Comparison of ENCODE assay signal across 23 mouse cellular contexts in genomic region chr2:34150560-34150959, GRCm38 (mm10).
DNase-seq lines count a peak whose midpoint lies in the region; ATAC-seq and TF ChIP-seq lines count a peak whose summit lies in the region.
"Had no signal": no experiment of that assay in that cellular context is flagged by ENCODE, and none has a peak within 500 bp of the region (broad histone marks: within the 10 kb centered on the region; RNA-seq: fewer than 3 reads in every experiment).

No protein-coding gene starts in this region.

- peak; percentile 66 for DNase-seq in 3T3-L1 (ENCODE audit: low read depth, low spot score)
- DNase-seq in Muller cell, postnatal 12 days (ENCODE audit: inconsistent ontology term) = peak; percentile 11
- DNase-seq in liver, postnatal 0 days = no peak
- no peak for DNase-seq in layer of hippocampus, postnatal 36 days
- DNase-seq: adrenal gland, adult 8-10 months; adrenal gland, postnatal 36 days; cerebellum, adult 18-20 months; cerebellum, adult 9-10 months; cerebellum, postnatal 14 days; gastrocnemius, postnatal 25 days; heart, adult 18-20 months; heart, postnatal 10 days; heart, postnatal 36 days had no signal

- no peak for TF ChIP-seq POLR2A in ES-Bruce4 (IDR thresholded peaks at IDR 0.05; ENCODE audit: insufficient read depth, low read length)
- no peak for TF ChIP-seq POLR2A in myocyte (IDR thresholded peaks at IDR 0.05; ENCODE audit: insufficient read length, low read depth)

- no peaks in the 10 kb centered on the region for H3K36me3 ChIP-seq in ES-Bruce4 (ENCODE audit: control insufficient read depth, insufficient read depth, low read length, poor library complexity, severe bottlenecking)
- H3K36me3 ChIP-seq in myocyte (ENCODE audit: control insufficient read depth, insufficient read depth) = no peaks in the 10 kb centered on the region
- H3K36me3 ChIP-seq in liver, postnatal 0 days (replicated peaks; ENCODE audit: insufficient read depth, low read length) = no peaks in the 10 kb centered on the region
- H3K36me3 ChIP-seq: forebrain, embryonic 10.5 days; heart, embryonic 12.5 days; heart, embryonic 15.5 days had no signal

- peaks cover 11% of the 10 kb centered on the region for H3K4me1 ChIP-seq in ES-Bruce4 (ENCODE audit: control insufficient read depth, insufficient read depth, low read length)
- peaks cover 8% of the 10 kb centered on the region; the same call in 1 of the 2 replicates for H3K4me1 ChIP-seq in liver, postnatal 0 days (ENCODE audit: insufficient read depth)
- H3K4me1 ChIP-seq: heart, embryonic 12.5 days; heart, embryonic 15.5 days had no signal

- H3ac ChIP-seq in myocyte (ENCODE audit: control insufficient read depth, insufficient read length) = no peak overlapping the region

- ATAC-seq in liver, postnatal 0 days = no peak
- ATAC-seq: activated CD4-positive, CD25-positive, alpha-beta regulatory T cell, adult 4 months; forebrain, embryonic 14.5 days; intestine, postnatal 0 days; Patski had no signal

- H3K27ac ChIP-seq in ES-Bruce4 (ENCODE audit: insufficient read depth, low read length) = no peak overlapping the region
- no peak overlapping the region for H3K27ac ChIP-seq in liver, postnatal 0 days (ENCODE audit: low read depth)
- H3K27ac ChIP-seq: forebrain, embryonic 10.5 days; heart, embryonic 15.5 days; hindbrain, embryonic 14.5 days had no signal

- WGBS in liver, postnatal 0 days (ENCODE audit: insufficient replicate concordance) = 77% methylated on average over 4 of the region's 4 CpGs

- peak; percentile 87 for TF ChIP-seq EP300 in ES-Bruce4 (IDR thresholded peaks at IDR 0.05; ENCODE audit: insufficient read depth, low read depth, low read length)
- TF ChIP-seq EP300 in liver, postnatal 0 days (IDR thresholded peaks at IDR 0.05; ENCODE audit: low read depth) = no peak

- H3K79me2 ChIP-seq in myocyte (ENCODE audit: control insufficient read depth, insufficient read depth) = no peaks in the 10 kb centered on the region

- H3K27me3 ChIP-seq in ES-Bruce4 (ENCODE audit: control insufficient read depth, insufficient read depth, low read length, poor library complexity, severe bottlenecking) = no peaks in the 10 kb centered on the region
- H3K27me3 ChIP-seq in myocyte (ENCODE audit: control insufficient read depth, insufficient read depth, insufficient read length) = no peaks in the 10 kb centered on the region
- no peaks in the 10 kb centered on the region for H3K27me3 ChIP-seq in liver, postnatal 0 days (ENCODE audit: insufficient read depth, low read length)
- H3K27me3 ChIP-seq: heart, embryonic 12.5 days; heart, embryonic 15.5 days had no signal

- H3K4me2 ChIP-seq in myocyte (ENCODE audit: low read depth) = no peak overlapping the region
- no peak overlapping the region for H3K4me2 ChIP-seq in liver, postnatal 0 days (ENCODE audit: low read depth, low read length)
- H3K4me2 ChIP-seq: heart, embryonic 12.5 days; heart, embryonic 15.5 days; hindbrain, embryonic 14.5 days had no signal

- no peak overlapping the region for H3K4me3 ChIP-seq in ES-Bruce4 (ENCODE audit: low read depth, low read length)
- no peak overlapping the region for H3K4me3 ChIP-seq in myocyte
- no peak overlapping the region for H3K4me3 ChIP-seq in liver, postnatal 0 days (ENCODE audit: low read depth, low read length)
- H3K4me3 ChIP-seq: forebrain, embryonic 10.5 days; heart, embryonic 12.5 days; heart, embryonic 15.5 days had no signal

- TF ChIP-seq CTCF in ES-Bruce4 (IDR thresholded peaks at IDR 0.05; ENCODE audit: low read depth, low read length) = no peak
- no peak for TF ChIP-seq CTCF in liver, postnatal 0 days (IDR thresholded peaks at IDR 0.05; ENCODE audit: low read depth)

- no peaks in the 10 kb centered on the region for H3K9me3 ChIP-seq in ES-Bruce4 (replicated peaks; ENCODE audit: control insufficient read depth, insufficient read depth, low read length, poor library complexity, severe bottlenecking)
- H3K9me3 ChIP-seq in liver, postnatal 0 days (ENCODE audit: low read length) = no peaks in the 10 kb centered on the region
- H3K9me3 ChIP-seq: forebrain, embryonic 10.5 days; heart, embryonic 12.5 days; heart, embryonic 15.5 days had no signal

- no peak overlapping the region for H3K9ac ChIP-seq in ES-Bruce4 (ENCODE audit: low read depth, poor library complexity, severe bottlenecking)
- no peak overlapping the region for H3K9ac ChIP-seq in liver, postnatal 0 days (replicated peaks)
- H3K9ac ChIP-seq: heart, embryonic 12.5 days; heart, embryonic 15.5 days; hindbrain, embryonic 14.5 days had no signal

TF ChIP-seq in myocyte, 11 proteins besides CTCF, POLR2A, EP300 and RAD21:
- TF ChIP-seq MYOD1 (IDR thresholded peaks at IDR 0.05; ENCODE audit: control insufficient read depth in 1 of 3, insufficient read length in 2 of 3, low read depth in 2 of 3) = peak in 2 of 3 experiments; percentile 3 to 55
- TF ChIP-seq REST (IDR thresholded peaks at IDR 0.05; ENCODE audit: insufficient read depth, insufficient read length) = no peak
- peak in 1 of 3 experiments; percentile 80 for TF ChIP-seq MYOG (IDR thresholded peaks at IDR 0.05; ENCODE audit: control insufficient read depth in 1 of 3, insufficient read depth in 1 of 3, insufficient read length in 2 of 3, low read depth in 2 of 3)

Comparison
In these comparisons a context has a peak if more than half of its experiments do, and no peak if none do; other contexts are left out.
1. DNase-seq: peak in 3T3-L1 (single experiment) and Muller cell, postnatal 12 days (single experiment); none in liver, postnatal 0 days (single experiment) and layer of hippocampus, postnatal 36 days (0 of 2).